Mouse (Mus musculus): ENCODE results near the gene Parn. TPM values are rescaled to one million over a fixed set of nuclear protein-coding genes. Genes with fewer than 3 reads are reported as not detected.

Gene Parn
- polyA plus RNA-seq, 1 experiment, result not detected

- 97% methylated on average over 4 of the region's 4 CpGs for WGBS
- Histone ChIP-seq H3K4me3 (ENCODE audit: insufficient read depth, low read depth, low read length) (no peak overlapping the region), H3K4me1 (ENCODE audit: control insufficient read depth, insufficient read depth, low read length) (peaks cover 2% of the 10 kb centered on the region; the same call in 1 of the 2 replicates), H3K27ac (ENCODE audit: insufficient read depth, low read depth, low read length) (no peak overlapping the region)
- no peak for TF ChIP-seq POLR2A (IDR thresholded peaks at IDR 0.05; ENCODE audit: insufficient read depth, low read depth, low read length)
- TF ChIP-seq CTCF (IDR thresholded peaks at IDR 0.05; ENCODE audit: insufficient read depth, low read depth, low read length), result no peak
Measured at GRCm38 (mm10) chr16:13575306-13575705, 92.7 kb downstream of the Parn start.

- Histone ChIP-seq H3K4me3 (ENCODE audit: insufficient read depth, low read depth, low read length) (no peak overlapping the region), H3K4me1 (ENCODE audit: control insufficient read depth, insufficient read depth, low read length) (no peaks in the 10 kb centered on the region), H3K27ac (ENCODE audit: insufficient read depth, low read depth, low read length) (no peak overlapping the region)
- WGBS, result 98% methylated on average over 2 of the region's 2 CpGs
- TF ChIP-seq CTCF (IDR thresholded peaks at IDR 0.05; ENCODE audit: insufficient read depth, low read depth, low read length) (no peak), POLR2A (IDR thresholded peaks at IDR 0.05; ENCODE audit: insufficient read depth, low read depth, low read length) (no peak)
Measured at GRCm38 (mm10) chr16:13568280-13568679, 99.7 kb downstream of the Parn start.

GRCm38 (mm10) chr16:13567614-13568013, 100.4 kb downstream of the Parn start:
- Histone ChIP-seq H3K4me1 (ENCODE audit: control insufficient read depth, insufficient read depth, low read length) (no peaks in the 10 kb centered on the region), H3K4me3 (ENCODE audit: insufficient read depth, low read depth, low read length) (no peak overlapping the region), H3K27ac (ENCODE audit: insufficient read depth, low read depth, low read length) (no peak overlapping the region)
- TF ChIP-seq CTCF (IDR thresholded peaks at IDR 0.05; ENCODE audit: insufficient read depth, low read depth, low read length), result no peak
- TF ChIP-seq POLR2A (IDR thresholded peaks at IDR 0.05; ENCODE audit: insufficient read depth, low read depth, low read length), result no peak
- 94% methylated on average over 1 of the region's 1 CpGs for WGBS

- H3K4me3 ChIP-seq (ENCODE audit: insufficient read depth, low read depth, low read length), result no peak overlapping the region
- H3K27ac ChIP-seq (ENCODE audit: insufficient read depth, low read depth, low read length), result no peak overlapping the region
- TF ChIP-seq CTCF (IDR thresholded peaks at IDR 0.05; ENCODE audit: insufficient read depth, low read depth, low read length) (no peak), POLR2A (IDR thresholded peaks at IDR 0.05; ENCODE audit: insufficient read depth, low read depth, low read length) (no peak)
- no peaks in the 10 kb centered on the region for H3K4me1 ChIP-seq (ENCODE audit: control insufficient read depth, insufficient read depth, low read length)
- WGBS, result 88% methylated on average over 6 of the region's 6 CpGs
Measured at GRCm38 (mm10) chr16:13566351-13566750, 101.6 kb downstream of the Parn start.

- H3K4me1 ChIP-seq (ENCODE audit: control insufficient read depth, insufficient read depth, low read length), result no peaks in the 10 kb centered on the region
- H3K27ac ChIP-seq (ENCODE audit: insufficient read depth, low read depth, low read length), result no peak overlapping the region
- TF ChIP-seq CTCF (IDR thresholded peaks at IDR 0.05; ENCODE audit: insufficient read depth, low read depth, low read length), result no peak
- TF ChIP-seq POLR2A (IDR thresholded peaks at IDR 0.05; ENCODE audit: insufficient read depth, low read depth, low read length), result no peak
- 86% methylated on average over 5 of the region's 5 CpGs for WGBS
- H3K4me3 ChIP-seq (ENCODE audit: insufficient read depth, low read depth, low read length), result no peak overlapping the region
Measured at GRCm38 (mm10) chr16:13565291-13565690, 102.7 kb downstream of the Parn start.

GRCm38 (mm10) chr16:13557784-13558183, 110.2 kb downstream of the Parn start:
- H3K27ac ChIP-seq (ENCODE audit: insufficient read depth, low read depth, low read length), result no peak overlapping the region
- H3K4me1 ChIP-seq (ENCODE audit: control insufficient read depth, insufficient read depth, low read length), result no peaks in the 10 kb centered on the region
- no peak for TF ChIP-seq POLR2A (IDR thresholded peaks at IDR 0.05; ENCODE audit: insufficient read depth, low read depth, low read length)
- TF ChIP-seq CTCF (IDR thresholded peaks at IDR 0.05; ENCODE audit: insufficient read depth, low read depth, low read length), result no peak
- no peak overlapping the region for H3K4me3 ChIP-seq (ENCODE audit: insufficient read depth, low read depth, low read length)
- 51% methylated on average over 2 of the region's 2 CpGs for WGBS

GRCm38 (mm10) chr16:13556954-13557470, 111.0 kb downstream of the Parn start:
- no peak for TF ChIP-seq CTCF (IDR thresholded peaks at IDR 0.05; ENCODE audit: insufficient read depth, low read depth, low read length)
- no peak for TF ChIP-seq POLR2A (IDR thresholded peaks at IDR 0.05; ENCODE audit: insufficient read depth, low read depth, low read length)
- 79% methylated on average over 9 of the region's 9 CpGs for WGBS

GRCm38 (mm10) chr16:13556446-13556845, 111.5 kb downstream of the Parn start:
- TF ChIP-seq CTCF (IDR thresholded peaks at IDR 0.05; ENCODE audit: insufficient read depth, low read depth, low read length) (no peak), POLR2A (IDR thresholded peaks at IDR 0.05; ENCODE audit: insufficient read depth, low read depth, low read length) (no peak)
- Histone ChIP-seq H3K4me1 (ENCODE audit: control insufficient read depth, insufficient read depth, low read length) (no peaks in the 10 kb centered on the region), H3K27ac (ENCODE audit: insufficient read depth, low read depth, low read length) (no peak overlapping the region), H3K4me3 (ENCODE audit: insufficient read depth, low read depth, low read length) (no peak overlapping the region)
- 93% methylated on average over 7 of the region's 7 CpGs for WGBS

More at GRCm38 (mm10) chr16:13556954-13557470, 111.0 kb downstream of the Parn start:
- no peak overlapping the region for H3K27ac ChIP-seq (ENCODE audit: insufficient read depth, low read depth, low read length)
- no peak overlapping the region for H3K4me3 ChIP-seq (ENCODE audit: insufficient read depth, low read depth, low read length)
- H3K4me1 ChIP-seq (ENCODE audit: control insufficient read depth, insufficient read depth, low read length), result no peaks in the 10 kb centered on the region

GRCm38 (mm10) chr16:13550667-13551066, 117.3 kb downstream of the Parn start:
- Histone ChIP-seq H3K4me3 (ENCODE audit: insufficient read depth, low read depth, low read length) (no peak overlapping the region), H3K4me1 (ENCODE audit: control insufficient read depth, insufficient read depth, low read length) (no peaks in the 10 kb centered on the region), H3K27ac (ENCODE audit: insufficient read depth, low read depth, low read length) (no peak overlapping the region)
- TF ChIP-seq POLR2A (IDR thresholded peaks at IDR 0.05; ENCODE audit: insufficient read depth, low read depth, low read length) (no peak), CTCF (IDR thresholded peaks at IDR 0.05; ENCODE audit: insufficient read depth, low read depth, low read length) (no peak)
- WGBS, result 98% methylated on average over 3 of the region's 3 CpGs

GRCm38 (mm10) chr16:13549976-13550375, 118.0 kb downstream of the Parn start:
- no peak overlapping the region for H3K27ac ChIP-seq (ENCODE audit: insufficient read depth, low read depth, low read length)
- WGBS, result 86% methylated on average over 2 of the region's 2 CpGs
- TF ChIP-seq CTCF (IDR thresholded peaks at IDR 0.05; ENCODE audit: insufficient read depth, low read depth, low read length) (no peak), POLR2A (IDR thresholded peaks at IDR 0.05; ENCODE audit: insufficient read depth, low read depth, low read length) (no peak)
- no peaks in the 10 kb centered on the region for H3K4me1 ChIP-seq (ENCODE audit: control insufficient read depth, insufficient read depth, low read length)
- no peak overlapping the region for H3K4me3 ChIP-seq (ENCODE audit: insufficient read depth, low read depth, low read length)

Data from olfactory bulb, adult 2 months (tissue).